ENCODE assay signal across 8 mouse cellular contexts in genomic region chr10:80569664-80570066, GRCm38 (mm10). TPM values are rescaled to one million over a fixed set of nuclear protein-coding genes. Genes with fewer than 3 reads are reported as not detected.
DNase-seq lines count a peak whose midpoint lies in the region; ATAC-seq lines count a peak whose summit lies in the region.

No protein-coding gene starts in this region.

- H3K36me3 ChIP-seq in hindbrain, embryonic 12.5 days, result peaks cover 11% of the 10 kb centered on the region
- peaks cover 6% of the 10 kb centered on the region; the same call in 1 of the 2 replicates for H3K36me3 ChIP-seq in hindbrain, embryonic 16.5 days (ENCODE audit: control insufficient read depth, insufficient read depth, low read length)
- peaks cover 17% of the 10 kb centered on the region for H3K36me3 ChIP-seq in heart, embryonic 12.5 days
- H3K36me3 ChIP-seq in limb, embryonic 10.5 days, result peaks cover 30% of the 10 kb centered on the region

- peak; percentile 84 for DNase-seq in c-Kit-negative CD71-positive TER-119-positive erythroid progenitor cells, embryonic 14.5 days (ENCODE audit: low read depth, low spot score)
- DNase-seq in limb, embryonic 10.5 days (ENCODE audit: low spot score), result peak; percentile 61
- DNase-seq in urinary bladder, postnatal 36 days (ENCODE audit: low spot score in 2 of 2), result peak; percentile 48 to 55

- H3K27me3 ChIP-seq in hindbrain, embryonic 12.5 days, result no peaks in the 10 kb centered on the region
- H3K27me3 ChIP-seq in hindbrain, embryonic 16.5 days (replicated peaks; ENCODE audit: control insufficient read depth, insufficient read depth, low read length), result no peaks in the 10 kb centered on the region
- H3K27me3 ChIP-seq in heart, embryonic 12.5 days (replicated peaks), result no peaks in the 10 kb centered on the region
- H3K27me3 ChIP-seq in limb, embryonic 10.5 days (ENCODE audit: low read depth, poor library complexity, severe bottlenecking), result no peaks in the 10 kb centered on the region

- no peak overlapping the region for H3K4me3 ChIP-seq in hindbrain, embryonic 12.5 days
- H3K4me3 ChIP-seq in hindbrain, embryonic 16.5 days (ENCODE audit: low read length), result no peak overlapping the region
- peak overlapping the region; percentile 14; the same call in 1 of the 2 replicates for H3K4me3 ChIP-seq in heart, embryonic 12.5 days
- peak overlapping the region; percentile 44 for H3K4me3 ChIP-seq in limb, embryonic 10.5 days

- no peak overlapping the region for H3K9ac ChIP-seq in hindbrain, embryonic 12.5 days
- no peak overlapping the region for H3K9ac ChIP-seq in hindbrain, embryonic 16.5 days (ENCODE audit: low read depth, low read length)
- peak overlapping the region; percentile 2; the same call in 1 of the 2 replicates for H3K9ac ChIP-seq in heart, embryonic 12.5 days

- H3K9me3 ChIP-seq in hindbrain, embryonic 12.5 days (replicated peaks), result no peaks in the 10 kb centered on the region
- H3K9me3 ChIP-seq in hindbrain, embryonic 16.5 days (ENCODE audit: control insufficient read depth, low read length), result no peaks in the 10 kb centered on the region
- H3K9me3 ChIP-seq in heart, embryonic 12.5 days (replicated peaks), result no peaks in the 10 kb centered on the region
- no peaks in the 10 kb centered on the region for H3K9me3 ChIP-seq in limb, embryonic 10.5 days (replicated peaks)

- peak overlapping the region; percentile 13; the same call in 1 of the 2 replicates for H3K4me2 ChIP-seq in hindbrain, embryonic 12.5 days (replicated peaks)
- no peak overlapping the region for H3K4me2 ChIP-seq in hindbrain, embryonic 16.5 days (ENCODE audit: low read length)
- peak overlapping the region; percentile 56 for H3K4me2 ChIP-seq in heart, embryonic 12.5 days

- WGBS in hindbrain, embryonic 12.5 days, result 46% methylated on average over 10 of the region's 10 CpGs
- WGBS in hindbrain, embryonic 16.5 days, result 38% methylated on average over 10 of the region's 10 CpGs
- 28% methylated on average over 10 of the region's 10 CpGs for WGBS in heart, embryonic 12.5 days
- WGBS in limb, embryonic 10.5 days, result 29% methylated on average over 10 of the region's 10 CpGs

- no peak for ATAC-seq in hindbrain, embryonic 12.5 days (ENCODE audit: low FRiP score)
- no peak for ATAC-seq in hindbrain, embryonic 16.5 days
- ATAC-seq in heart, embryonic 12.5 days (ENCODE audit: insufficient number of reproducible peaks, low FRiP score), result peak; percentile 65
- ATAC-seq in monocyte, adult 5-6 weeks (replicated peaks; ENCODE audit: insufficient number of reproducible peaks, low FRiP score, low TSS enrichment, poor library complexity, severe bottlenecking), result peak; percentile 75
- ATAC-seq in activated CD4-positive, CD25-positive, alpha-beta regulatory T cell, adult 4 months, result no peak

- peak overlapping the region; percentile 40; the same call in 1 of the 2 replicates for H3K27ac ChIP-seq in hindbrain, embryonic 12.5 days
- no peak overlapping the region for H3K27ac ChIP-seq in hindbrain, embryonic 16.5 days (ENCODE audit: low read depth, low read length)
- H3K27ac ChIP-seq in heart, embryonic 12.5 days (ENCODE audit: poor library complexity, severe bottlenecking), result peak overlapping the region; percentile 3; the same call in 1 of the 2 replicates
- H3K27ac ChIP-seq in limb, embryonic 10.5 days, result peak overlapping the region; percentile 86

- H3K4me1 ChIP-seq in hindbrain, embryonic 12.5 days, result peaks cover 62% of the 10 kb centered on the region
- peaks cover 41% of the 10 kb centered on the region for H3K4me1 ChIP-seq in hindbrain, embryonic 16.5 days (ENCODE audit: control insufficient read depth, insufficient read depth, low read depth, low read length)
- peaks cover 61% of the 10 kb centered on the region for H3K4me1 ChIP-seq in heart, embryonic 12.5 days (replicated peaks)
- H3K4me1 ChIP-seq in limb, embryonic 10.5 days, result peaks cover 64% of the 10 kb centered on the region

RNA-seq across cellular contexts. Expression of gene Klf16, which starts 7.5 kb away (rescaled TPM):
- 7.1 and 8.1 TPM in 2 replicates for polyA plus RNA-seq in hindbrain, embryonic 12.5 days (2016; fragmentation: Nextera tagmentation; extraction: Ambion mirVana)
- polyA plus RNA-seq in hindbrain, embryonic 16.5 days (2015; fragmentation: Nextera tagmentation; extraction: Ambion mirVana), result 5.1 and 5.8 TPM in 2 replicates
- 7.9 and 8.5 TPM in 2 replicates for polyA plus RNA-seq in heart, embryonic 12.5 days (2016; fragmentation: Nextera tagmentation; extraction: Ambion mirVana)
- polyA plus RNA-seq in limb, embryonic 10.5 days (2016; fragmentation: Nextera tagmentation; extraction: Ambion mirVana), result 8.7 and 11.3 TPM in 2 replicates
- total RNA-seq in monocyte, adult 5-6 weeks (2017), result 5.1 to 8.5 TPM (median 8.2 TPM) in 3 replicates
- polyA plus RNA-seq in activated CD4-positive, CD25-positive, alpha-beta regulatory T cell, adult 4 months (2017; shearing (Covaris generic)), result 1 to 10 TPM; 5.2 to 8.1 TPM

RNA-seq across cellular contexts. Expression of gene Rexo1, which starts 8.3 kb away (rescaled TPM):
- polyA plus RNA-seq in hindbrain, embryonic 12.5 days (2016; fragmentation: Nextera tagmentation; extraction: Ambion mirVana), result 33.1 and 33.8 TPM in 2 replicates
- 25.8 and 26.5 TPM in 2 replicates for polyA plus RNA-seq in hindbrain, embryonic 16.5 days (2015; fragmentation: Nextera tagmentation; extraction: Ambion mirVana)
- 21.5 and 22.2 TPM in 2 replicates for polyA plus RNA-seq in heart, embryonic 12.5 days (2016; fragmentation: Nextera tagmentation; extraction: Ambion mirVana)
- polyA plus RNA-seq in limb, embryonic 10.5 days (2016; fragmentation: Nextera tagmentation; extraction: Ambion mirVana), result 40.8 and 42.6 TPM in 2 replicates
- 21.1 to 32.2 TPM (median 24.1 TPM) in 3 replicates for total RNA-seq in monocyte, adult 5-6 weeks (2017)
- polyA plus RNA-seq in activated CD4-positive, CD25-positive, alpha-beta regulatory T cell, adult 4 months (2017; shearing (Covaris generic)), result 10 to 100 TPM; 13.0 to 13.4 TPM

RNA-seq across cellular contexts. Expression of gene Abhd17a, which starts 20.5 kb away (rescaled TPM):
- polyA plus RNA-seq in hindbrain, embryonic 12.5 days (2016; fragmentation: Nextera tagmentation; extraction: Ambion mirVana), result 112 and 118 TPM in 2 replicates
- polyA plus RNA-seq in hindbrain, embryonic 16.5 days (2015; fragmentation: Nextera tagmentation; extraction: Ambion mirVana), result 127 and 130 TPM in 2 replicates
- 99.4 and 105 TPM in 2 replicates for polyA plus RNA-seq in heart, embryonic 12.5 days (2016; fragmentation: Nextera tagmentation; extraction: Ambion mirVana)
- 104 and 108 TPM in 2 replicates for polyA plus RNA-seq in limb, embryonic 10.5 days (2016; fragmentation: Nextera tagmentation; extraction: Ambion mirVana)
- total RNA-seq in monocyte, adult 5-6 weeks (2017), result 15.2 to 20.8 TPM (median 17.0 TPM) in 3 replicates
- 10 to 100 TPM in 1 of 2 experiments, 1 to 10 TPM in 1; 9.4 to 11.8 TPM for polyA plus RNA-seq in activated CD4-positive, CD25-positive, alpha-beta regulatory T cell, adult 4 months (2017; shearing (Covaris generic))

RNA-seq across cellular contexts. Expression of gene Atp8b3, which starts 30.7 kb away (rescaled TPM):
- polyA plus RNA-seq in hindbrain, embryonic 12.5 days (2016; fragmentation: Nextera tagmentation; extraction: Ambion mirVana), result 0.93 and 1.1 TPM in 2 replicates
- polyA plus RNA-seq in hindbrain, embryonic 16.5 days (2015; fragmentation: Nextera tagmentation; extraction: Ambion mirVana), result 1.5 and 1.6 TPM in 2 replicates
- polyA plus RNA-seq in heart, embryonic 12.5 days (2016; fragmentation: Nextera tagmentation; extraction: Ambion mirVana), result 0.05 and 0.17 TPM in 2 replicates
- polyA plus RNA-seq in limb, embryonic 10.5 days (2016; fragmentation: Nextera tagmentation; extraction: Ambion mirVana), result 0.26 and 0.53 TPM in 2 replicates
- 1.0 to 1.6 TPM in 2 of 3 replicates, not detected in the other for total RNA-seq in monocyte, adult 5-6 weeks (2017)
- not detected for polyA plus RNA-seq in activated CD4-positive, CD25-positive, alpha-beta regulatory T cell, adult 4 months (2017; shearing (Covaris generic))

RNA-seq across cellular contexts. Expression of gene Scamp4, which starts 33.0 kb away (rescaled TPM):
- 60.3 and 69.4 TPM in 2 replicates for polyA plus RNA-seq in hindbrain, embryonic 12.5 days (2016; fragmentation: Nextera tagmentation; extraction: Ambion mirVana)
- 73.6 and 80.8 TPM in 2 replicates for polyA plus RNA-seq in hindbrain, embryonic 16.5 days (2015; fragmentation: Nextera tagmentation; extraction: Ambion mirVana)
- polyA plus RNA-seq in heart, embryonic 12.5 days (2016; fragmentation: Nextera tagmentation; extraction: Ambion mirVana), result 67.4 and 70.0 TPM in 2 replicates
- polyA plus RNA-seq in limb, embryonic 10.5 days (2016; fragmentation: Nextera tagmentation; extraction: Ambion mirVana), result 87.8 and 92.2 TPM in 2 replicates
- 6.0 to 11.2 TPM (median 7.9 TPM) in 3 replicates for total RNA-seq in monocyte, adult 5-6 weeks (2017)
- polyA plus RNA-seq in activated CD4-positive, CD25-positive, alpha-beta regulatory T cell, adult 4 months (2017; shearing (Covaris generic)), result 100 to 1,000 TPM; 104 to 107 TPM

Comparison
In these comparisons a context has a peak if more than half of its experiments do, and no peak if none do; other contexts are left out.
1. ATAC-seq: peak in heart, embryonic 12.5 days (single experiment) and monocyte, adult 5-6 weeks (single experiment); none in hindbrain, embryonic 12.5 days (single experiment), hindbrain, embryonic 16.5 days (single experiment) and activated CD4-positive, CD25-positive, alpha-beta regulatory T cell, adult 4 months (single experiment).
2. H3K4me3 ChIP-seq: peak in heart, embryonic 12.5 days (single experiment) and limb, embryonic 10.5 days (single experiment); none in hindbrain, embryonic 12.5 days (single experiment) and hindbrain, embryonic 16.5 days (single experiment).
3. Peak in every context shown above with its lines, with median percentiles within 50 percentile points of each other: DNase-seq.